Mouse (Mus musculus) lung, adult 2 months (tissue): Measurements from ENCODE around the gene Pabpn1. TPM values are rescaled to one million over a fixed set of nuclear protein-coding genes. Genes with fewer than 3 reads are reported as not detected.
A peak's percentile ranks its signal among the peaks of the same experiment; 100 is the strongest.

Experiments
- DNase-seq: peaks from one replicate; pipeline ENCODE4 v3.0.0; 2022
- H3K4me1 ChIP-seq: fragments of 200-500 bp; 2 replicates; pipeline ENCODE4 v1.6.1; 2011; ENCODE audit warnings: low read length; ENCODE audit not compliant: control insufficient read depth, insufficient read depth
- H3K4me3 ChIP-seq: fragments of 200-500 bp; replicated peaks from 2 replicates; pipeline ENCODE3; 2011; ENCODE audit warnings: low read depth, mild to moderate bottlenecking, control low read depth, low read length; ENCODE audit errors: extremely low read depth
- CTCF ChIP-seq: fragments of 200-500 bp; IDR thresholded peaks from 2 replicates; pipeline ENCODE4 v1.5.1; 2011; ENCODE audit warnings: mild to moderate bottlenecking, low read length, control low read depth; ENCODE audit not compliant: insufficient read depth
- POLR2A ChIP-seq: fragments of 200-500 bp; IDR thresholded peaks from 2 replicates; pipeline ENCODE4 v1.6.1; 2011; ENCODE audit warnings: low read depth, mild to moderate bottlenecking, control low read depth, low read length, borderline replicate concordance; ENCODE audit errors: extremely low read depth
- WGBS: fragments of 180-500 bp; shearing (Covaris S2); methylation state at CpG from one replicate; pipeline ENCODE4 v1.1.7; 2018; 5-methylcytosine and 5-hydroxymethylcytosine counted together
- polyA plus RNA-seq: library from polyadenylated mRNA; depleted of rRNA; stranded (reverse); fragments of >200 nt; gene quantifications from 2 replicates; pipeline ENCODE4 v1.2.3, GENCODE M21; 2012

Pabpn1 gene
- polyA plus RNA-seq, 1 experiment: 112 TPM

GRCm38 (mm10) chr14:54912886-54913285, 20.6 kb downstream of the Pabpn1 start, which contains the start of gene Slc22a17:
Slc22a17 (minus strand) TSS chr14:54913132.
- under 1% methylated on average over 28 of the region's 28 CpGs for WGBS
- peak; percentile 66 for DNase-seq
- peaks cover 4% of the 10 kb centered on the region for H3K4me1 ChIP-seq
- TF ChIP-seq POLR2A (peak; percentile 75; the same call in 1 of the 2 replicates), CTCF (no peak)
- H3K4me3 ChIP-seq: peak within 1 kb of the TSS; percentile 70

GRCm38 (mm10) chr14:54913343-54913742, 21.0 kb downstream of the Pabpn1 start:
- Histone ChIP-seq H3K4me1 (peaks cover 4% of the 10 kb centered on the region), H3K4me3 (peak overlapping the region; percentile 70)
- TF ChIP-seq POLR2A: no peak
- TF ChIP-seq CTCF: no peak

GRCm38 (mm10) chr14:54920076-54920685, 27.9 kb downstream of the Pabpn1 start:
- TF ChIP-seq CTCF: no peak
- no peak for TF ChIP-seq POLR2A
- WGBS: 83% methylated on average over 16 of the region's 16 CpGs
- no peak for DNase-seq
- H3K4me3 ChIP-seq: no peak overlapping the region
- no peaks in the 10 kb centered on the region for H3K4me1 ChIP-seq

More at GRCm38 (mm10) chr14:54913343-54913742, 21.0 kb downstream of the Pabpn1 start:
- DNase-seq: no peak
- WGBS: 15% methylated on average over 10 of the region's 10 CpGs

GRCm38 (mm10) chr14:54924641-54925348, 32.5 kb downstream of the Pabpn1 start:
- H3K4me1 ChIP-seq: peaks cover 5% of the 10 kb centered on the region; the same call in 1 of the 2 replicates
- peak; percentile 13 for DNase-seq
- H3K4me3 ChIP-seq: no peak overlapping the region
- TF ChIP-seq POLR2A (no peak), CTCF (no peak)
- 54% methylated on average over 7 of the region's 7 CpGs for WGBS

GRCm38 (mm10) chr14:54925349-54926342, 33.3 kb downstream of the Pabpn1 start, which contains the start of gene Efs:
Efs (minus strand) TSS chr14:54926126.
- 0 out of 2 replicates have a peak, but pooled peaks have one; percentile 4 for TF ChIP-seq POLR2A
- TF ChIP-seq CTCF: no peak
- DNase-seq: peak; percentile 47
- WGBS: 6% methylated on average over 57 of the region's 57 CpGs
- H3K4me3 ChIP-seq: peak within 1 kb of the TSS; percentile 48
- H3K4me1 ChIP-seq: peaks cover 5% of the 10 kb centered on the region; the same call in 1 of the 2 replicates

- TF ChIP-seq POLR2A: no peak
- no peak for TF ChIP-seq CTCF
- Histone ChIP-seq H3K4me3 (peak overlapping the region; percentile 48), H3K4me1 (peaks cover 5% of the 10 kb centered on the region; the same call in 1 of the 2 replicates)
- DNase-seq: peak; percentile 29
- under 1% methylated on average over 57 of the region's 58 CpGs for WGBS
These were observed 34.3 kb downstream of the Pabpn1 start for GRCm38 (mm10) chr14:54926401-54927158.

GRCm38 (mm10) chr14:54927296-54927695, 35.0 kb downstream of the Pabpn1 start:
- no peak for DNase-seq
- Histone ChIP-seq H3K4me3 (no peak overlapping the region), H3K4me1 (peaks cover 5% of the 10 kb centered on the region; the same call in 1 of the 2 replicates)
- WGBS: 28% methylated on average over 7 of the region's 7 CpGs
- no peak for TF ChIP-seq POLR2A
- no peak for TF ChIP-seq CTCF

- Histone ChIP-seq H3K4me3 (no peak overlapping the region), H3K4me1 (peaks cover 5% of the 10 kb centered on the region; the same call in 1 of the 2 replicates)
- WGBS: 63% methylated on average over 5 of the region's 5 CpGs
- no peak for DNase-seq
- TF ChIP-seq POLR2A (no peak), CTCF (no peak)
These were observed 37.5 kb downstream of the Pabpn1 start for GRCm38 (mm10) chr14:54929801-54930200.
